Mouse (Mus musculus) mammary gland, adult 2 months (tissue): ENCODE measurements around the gene Kdelc1. TPM values are rescaled to one million over a fixed set of nuclear protein-coding genes. Genes with fewer than 3 reads are reported as not detected.

ENCODE experiments used
- polyA plus RNA-seq: library from polyadenylated mRNA; depleted of rRNA; stranded (reverse); fragments of >200 nt; gene quantifications from 2 replicates; pipeline ENCODE4 v1.2.3, GENCODE M21; 2012; ENCODE audit warnings: low replicate concordance; rRNA removed

Kdelc1 gene
- 10.1 and 12.2 TPM in 2 replicates for polyA plus RNA-seq

DNA sequence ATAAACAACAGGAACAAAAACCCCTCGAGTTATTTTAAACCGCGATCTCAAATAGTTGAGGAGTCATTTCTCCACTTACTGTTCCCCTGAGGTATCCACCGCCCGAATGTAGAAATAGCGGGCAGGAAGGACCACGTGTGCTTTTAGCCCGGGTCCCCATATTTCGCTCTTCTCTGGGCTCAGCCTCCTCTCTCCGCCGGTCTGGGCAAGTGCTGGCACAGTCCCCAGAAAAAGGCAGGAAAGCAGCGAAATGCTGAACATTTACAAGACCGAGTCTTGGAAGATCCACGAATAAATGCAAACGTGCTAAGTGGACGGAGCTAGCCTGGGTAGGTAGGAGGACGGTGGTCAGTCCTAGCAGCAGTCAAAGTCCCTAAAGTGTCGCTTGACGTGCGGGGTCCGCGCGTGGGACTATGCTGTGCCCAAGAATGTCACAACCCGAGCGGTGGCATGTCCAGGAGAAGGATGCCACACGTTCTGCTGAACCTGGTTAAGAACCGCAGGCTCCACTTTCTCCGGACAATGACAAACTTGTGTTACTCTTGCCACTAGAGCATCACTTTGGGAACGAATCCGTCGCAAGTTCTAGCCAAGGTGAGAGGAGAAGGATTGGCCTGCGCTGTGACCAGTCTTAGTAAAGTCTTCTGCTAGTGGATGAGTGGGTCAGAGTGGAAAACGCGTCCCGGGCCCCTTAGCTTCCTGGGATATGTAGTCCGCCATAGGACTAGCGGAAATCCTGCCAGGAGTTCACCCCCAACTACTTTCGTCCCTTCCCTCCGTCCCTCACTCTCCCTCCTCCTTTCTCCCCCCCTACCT, at the start of gene Kdelc1, which contains the start of gene Bivm:
Gene Kdelc1, minus strand, starts transcription at position 570 of the 816 bp plus-strand sequence.
Gene Bivm, plus strand, starts transcription at position 719 of the 816 bp plus-strand sequence.

DNA sequence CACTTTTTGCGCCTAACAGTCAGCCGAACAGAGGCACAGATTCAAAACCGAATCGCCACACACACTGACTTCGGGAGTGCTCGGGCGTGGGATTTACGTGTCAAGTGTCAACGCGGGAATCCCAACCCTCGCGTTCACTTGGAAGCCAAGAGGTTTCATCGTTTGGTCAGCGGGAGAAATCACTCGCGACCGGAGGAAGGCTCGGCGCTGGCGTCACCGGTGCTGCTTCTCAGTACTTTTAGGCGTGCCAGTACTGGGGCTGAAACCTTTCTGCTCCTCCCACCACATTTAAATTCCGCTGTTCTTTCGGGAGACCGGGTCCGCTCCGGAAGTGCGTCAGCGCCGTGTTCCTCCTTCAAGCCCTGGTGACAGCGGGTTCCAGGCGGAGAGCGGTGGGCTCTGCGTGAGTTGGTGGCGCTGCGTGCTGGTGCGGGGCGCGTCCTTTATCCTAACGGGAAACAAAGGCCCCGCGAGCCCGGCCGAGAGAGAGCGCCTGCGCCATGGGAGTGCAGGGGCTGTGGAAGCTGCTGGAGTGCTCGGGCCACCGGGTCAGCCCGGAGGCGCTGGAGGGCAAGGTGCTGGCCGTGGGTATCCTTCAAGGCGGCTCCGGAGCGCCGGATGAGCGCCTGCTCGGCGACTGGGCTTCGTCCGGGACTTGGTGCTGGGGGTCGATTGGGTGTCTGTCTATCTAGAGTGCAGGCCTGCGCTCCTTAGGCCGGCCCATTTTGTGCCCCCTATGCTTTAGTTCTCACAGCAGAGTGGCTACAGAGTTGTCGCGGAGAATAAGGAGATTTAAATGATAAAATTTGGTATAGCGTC, 29.2 kb upstream of the Kdelc1 start, which contains the start of gene Ercc5:
Gene Ercc5, plus strand, starts transcription at position 182 of the 819 bp plus-strand sequence.

DNA sequence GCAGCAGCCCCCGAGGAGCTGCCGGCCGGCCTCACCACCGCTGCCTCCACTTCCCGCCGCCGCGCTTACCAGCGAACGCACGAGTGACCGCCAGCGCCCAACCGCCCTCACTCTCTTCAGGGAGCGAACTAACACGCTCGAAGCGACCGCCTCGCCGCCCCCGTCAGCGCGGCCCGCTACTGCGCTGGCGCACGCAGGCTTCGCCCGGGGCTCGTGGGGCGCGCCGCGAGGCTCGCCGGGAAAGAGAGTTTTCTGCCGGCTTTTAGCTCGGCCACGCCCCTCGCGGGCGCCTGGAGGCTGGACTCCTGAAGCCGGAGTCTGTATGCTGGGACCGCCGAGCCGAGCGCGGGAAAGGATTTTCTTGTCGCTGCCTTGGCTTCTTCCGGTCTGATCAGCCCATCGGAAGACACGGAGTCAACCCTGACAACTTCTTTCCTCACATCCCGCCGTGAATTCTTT, 16.3 kb downstream of the Kdelc1 start, which contains the start of gene Tex30:
Gene Tex30, minus strand, starts transcription at position 183 of the 459 bp plus-strand sequence.

DNA sequence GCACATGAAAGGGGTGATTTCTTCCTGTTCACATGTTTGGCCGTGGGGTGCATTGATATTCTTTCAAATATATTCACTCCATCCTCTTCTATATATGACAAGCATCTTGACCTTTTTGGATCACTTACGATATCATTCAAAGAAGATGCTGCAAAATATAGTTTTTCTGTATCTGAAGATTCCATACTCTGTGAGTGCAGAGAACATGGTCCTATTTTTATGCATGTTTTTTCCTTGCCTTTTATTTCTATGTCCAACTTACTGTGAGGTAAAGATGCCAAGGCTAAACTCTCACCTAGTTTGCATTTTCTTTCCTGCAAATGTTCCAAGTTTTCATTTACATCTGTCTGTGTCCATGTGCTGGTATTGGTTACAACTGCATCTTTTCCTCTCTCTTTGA, 56.8 kb downstream of the Kdelc1 start, which contains the start of gene Gm8251:
Gene Gm8251, minus strand, starts transcription at position 101 of the 400 bp plus-strand sequence.

Other genes with a start within 250 kb of the Kdelc1 start
- gene Tpp2, start 185.2 kb downstream of the Kdelc1 start, polyA plus RNA-seq = 5.3 and 10.9 TPM in 2 replicates
- gene Mettl21c, start 98.8 kb downstream of the Kdelc1 start, polyA plus RNA-seq = 5.8 TPM in 1 of 2 replicates, not detected in the other
- gene Gm8251, start 56.9 kb downstream of the Kdelc1 start, polyA plus RNA-seq = not detected in 2 replicates
- 2.7 and 4.6 TPM in 2 replicates for gene Tex30, start 16.4 kb downstream of the Kdelc1 start, polyA plus RNA-seq
- gene Bivm, start 149 bp upstream of the Kdelc1 start, polyA plus RNA-seq = 4.8 and 7.1 TPM in 2 replicates
- 3.5 and 5.0 TPM in 2 replicates for gene Ercc5, start 28.9 kb upstream of the Kdelc1 start, polyA plus RNA-seq
- gene Mettl21e, start 100.2 kb upstream of the Kdelc1 start, polyA plus RNA-seq = 0.20 TPM in 1 of 2 replicates, not detected in the other